ENCODE assay signal across 8 mouse cellular contexts in genomic region chr4:56946641-56947640, GRCm38 (mm10). TPM values are rescaled to one million over a fixed set of nuclear protein-coding genes. Genes with fewer than 3 reads are reported as not detected.
DNase-seq lines count a peak whose midpoint lies in the region; ATAC-seq and TF ChIP-seq lines count a peak whose summit lies in the region.

Gene Tmem245 (minus strand): TSS chr4:56947437.

- under 1% methylated on average over 106 of the region's 107 CpGs for WGBS in forebrain, embryonic 16.5 days
- under 1% methylated on average over 107 of the region's 107 CpGs for WGBS in lung, embryonic 14.5 days
- under 1% methylated on average over 107 of the region's 107 CpGs for WGBS in olfactory bulb, adult 2 months
- under 1% methylated on average over 107 of the region's 107 CpGs for WGBS in thymus, adult 2 months

- peak; percentile 81 for TF ChIP-seq POLR2A in olfactory bulb, adult 2 months (IDR thresholded peaks at IDR 0.05; ENCODE audit: insufficient read depth, low read depth, low read length)
- peak; percentile 71; the same call in 1 of the 2 replicates for TF ChIP-seq POLR2A in thymus, adult 2 months (IDR thresholded peaks at IDR 0.05; ENCODE audit: control insufficient read depth, extremely low read depth, insufficient read depth, low read length, poor library complexity)

- peak; percentile 79 for DNase-seq in G1E (ENCODE audit: low spot score)
- peak; percentile 95 to 97 for DNase-seq in cerebellum, adult 18-20 months
- peak; percentile 91 to 92 for DNase-seq in heart, postnatal 36 days
- DNase-seq in layer of hippocampus, adult 2 months (ENCODE audit: low spot score in 2 of 2), result peak; percentile 92 to 96
- DNase-seq in lung, embryonic 14.5 days, result peak; percentile 97
- DNase-seq in thymus, adult 2 months, result peak; percentile 94

- H3K9ac ChIP-seq in forebrain, embryonic 16.5 days (replicated peaks; ENCODE audit: low read depth, low read length), result peak within 1 kb of the TSS; percentile 71
- H3K9ac ChIP-seq in lung, embryonic 14.5 days, result peak within 1 kb of the TSS; percentile 85

- H3K36me3 ChIP-seq in G1E (replicated peaks), result peaks cover 28% of the 10 kb centered on the region
- no peaks in the 10 kb centered on the region for H3K36me3 ChIP-seq in forebrain, embryonic 16.5 days (ENCODE audit: control insufficient read depth, insufficient read depth)
- H3K36me3 ChIP-seq in lung, embryonic 14.5 days (ENCODE audit: insufficient read depth), result no peaks in the 10 kb centered on the region
- H3K36me3 ChIP-seq in thymus, adult 2 months (ENCODE audit: control insufficient read depth, insufficient read depth, low read length), result no peaks in the 10 kb centered on the region

- intact Hi-C loops in heart, postnatal 36 days (cut with DNase I), result no loop called here

- ATAC-seq in G1E (ENCODE audit: extremely low read depth, insufficient number of reproducible peaks, low FRiP score, poor library complexity, severe bottlenecking), result peak; percentile 98
- peak; percentile 98 for ATAC-seq in forebrain, embryonic 16.5 days
- ATAC-seq in lung, embryonic 14.5 days (ENCODE audit: insufficient read depth), result peak; percentile 96

- peak within 1 kb of the TSS; percentile 84 for H3K4me3 ChIP-seq in G1E (ENCODE audit: low read depth, low read length)
- H3K4me3 ChIP-seq in forebrain, embryonic 16.5 days (replicated peaks; ENCODE audit: low read length), result peak within 1 kb of the TSS; percentile 75
- H3K4me3 ChIP-seq in layer of hippocampus, adult 2 months, result peak within 1 kb of the TSS; percentile 97
- H3K4me3 ChIP-seq in lung, embryonic 14.5 days (ENCODE audit: low read depth, low read length), result peak within 1 kb of the TSS; percentile 92
- H3K4me3 ChIP-seq in olfactory bulb, adult 2 months (ENCODE audit: insufficient read depth, low read depth, low read length), result peak within 1 kb of the TSS; percentile 96
- peak within 1 kb of the TSS; percentile 74 for H3K4me3 ChIP-seq in thymus, adult 2 months (ENCODE audit: control insufficient read depth, insufficient read depth, low read length)

- peak within 1 kb of the TSS; percentile 82 for H3K27ac ChIP-seq in forebrain, embryonic 16.5 days (ENCODE audit: low read length)
- H3K27ac ChIP-seq in layer of hippocampus, adult 2 months, result peak within 1 kb of the TSS; percentile 93
- H3K27ac ChIP-seq in lung, embryonic 14.5 days (ENCODE audit: low read depth), result peak within 1 kb of the TSS; percentile 90
- peak within 1 kb of the TSS; percentile 18 for H3K27ac ChIP-seq in olfactory bulb, adult 2 months (ENCODE audit: insufficient read depth, low read depth, low read length)
- no peak within 1 kb of the TSS for H3K27ac ChIP-seq in thymus, adult 2 months (ENCODE audit: control insufficient read depth, insufficient read depth, low read length)

- TF ChIP-seq CTCF in G1E (IDR thresholded peaks at IDR 0.05; ENCODE audit: low read depth, low read length), result no peak
- 0 out of 2 replicates have a peak, but pooled peaks have one; percentile 2 for TF ChIP-seq CTCF in layer of hippocampus, adult 2 months (conservative IDR thresholded peaks at IDR 0.05)
- no peak for TF ChIP-seq CTCF in lung, embryonic 14.5 days (IDR thresholded peaks at IDR 0.05; ENCODE audit: low read depth)
- TF ChIP-seq CTCF in olfactory bulb, adult 2 months (IDR thresholded peaks at IDR 0.05; ENCODE audit: insufficient read depth, low read depth, low read length), result no peak
- peak; percentile 48; the same call in 1 of the 2 replicates for TF ChIP-seq CTCF in thymus, adult 2 months (IDR thresholded peaks at IDR 0.05; ENCODE audit: borderline replicate concordance, control insufficient read depth, extremely low read depth, insufficient read depth, low read length, poor library complexity)

- peak within 1 kb of the TSS; percentile 92 for H3K4me2 ChIP-seq in forebrain, embryonic 16.5 days (ENCODE audit: low read length)
- peak within 1 kb of the TSS; percentile 86 for H3K4me2 ChIP-seq in lung, embryonic 14.5 days

- H3K9me3 ChIP-seq in G1E (replicated peaks), result no peaks in the 10 kb centered on the region
- H3K9me3 ChIP-seq in forebrain, embryonic 16.5 days (ENCODE audit: control insufficient read depth, low read length), result no peaks in the 10 kb centered on the region
- H3K9me3 ChIP-seq in lung, embryonic 14.5 days (ENCODE audit: low read depth, low read length), result no peaks in the 10 kb centered on the region

- H3K27me3 ChIP-seq in G1E (ENCODE audit: insufficient read depth, low read length), result peaks cover 3% of the 10 kb centered on the region; the same call in 1 of the 2 replicates
- no peaks in the 10 kb centered on the region for H3K27me3 ChIP-seq in forebrain, embryonic 16.5 days (replicated peaks; ENCODE audit: control insufficient read depth, insufficient read depth, low read length)
- H3K27me3 ChIP-seq in lung, embryonic 14.5 days (ENCODE audit: insufficient read depth, low read length), result no peaks in the 10 kb centered on the region
- no peaks in the 10 kb centered on the region for H3K27me3 ChIP-seq in thymus, adult 2 months (ENCODE audit: control insufficient read depth, insufficient read depth, low read length)

- peaks cover 29% of the 10 kb centered on the region for H3K4me1 ChIP-seq in G1E (ENCODE audit: insufficient read depth, low read depth, low read length)
- H3K4me1 ChIP-seq in forebrain, embryonic 16.5 days (replicated peaks; ENCODE audit: control insufficient read depth, insufficient read depth, low read length), result peaks cover 16% of the 10 kb centered on the region
- peaks cover 15% of the 10 kb centered on the region for H3K4me1 ChIP-seq in lung, embryonic 14.5 days (ENCODE audit: insufficient read depth)
- peaks cover 3% of the 10 kb centered on the region for H3K4me1 ChIP-seq in olfactory bulb, adult 2 months (ENCODE audit: control insufficient read depth, insufficient read depth, low read length)
- peaks cover 10% of the 10 kb centered on the region for H3K4me1 ChIP-seq in thymus, adult 2 months (replicated peaks; ENCODE audit: control insufficient read depth, insufficient read depth, low read length)

RNA-seq across cellular contexts. Expression of gene Tmem245, which starts in this region (rescaled TPM):
- total RNA-seq in G1E (2014; fragmentation: Nextera tagmentation) (28.8 and 34.8 TPM in 2 replicates), G1E (2017) (9.1 and 10.2 TPM in 2 replicates)
- polyA plus RNA-seq in G1E (2012), result 0.52 and 0.90 TPM in 2 replicates
- 8.3 and 8.7 TPM in 2 replicates for polyA plus RNA-seq in forebrain, embryonic 16.5 days (2015; fragmentation: Nextera tagmentation; extraction: Ambion mirVana)
- 10 to 100 TPM; 66.0 to 79.2 TPM for total RNA-seq in heart, postnatal 36 days (2021)
- 10 to 100 TPM; 33.7 to 37.2 TPM for total RNA-seq in layer of hippocampus, adult 2 months (2021)
- 11.7 and 12.9 TPM in 2 replicates for polyA plus RNA-seq in lung, embryonic 14.5 days (2014; fragmentation: Nextera tagmentation; extraction: Ambion mirVana)
- polyA plus RNA-seq in olfactory bulb, adult 2 months (2012; ENCODE audit: insufficient read depth, insufficient read length, low replicate concordance, missing spikeins), result not detected in 2 replicates
- 25.9 and 27.2 TPM in 2 replicates for polyA plus RNA-seq in thymus, adult 2 months (2012; rRNA removed)

Comparison
In these comparisons a context has a peak if more than half of its experiments do, and no peak if none do; other contexts are left out.
1. CTCF ChIP-seq: peak in layer of hippocampus, adult 2 months (single experiment) and thymus, adult 2 months (single experiment); none in G1E (single experiment), lung, embryonic 14.5 days (single experiment) and olfactory bulb, adult 2 months (single experiment).
2. Peak in every context shown above with its lines, with median percentiles within 50 percentile points of each other: ATAC-seq, DNase-seq and H3K4me3 ChIP-seq.